Mouse (Mus musculus) naive thymus-derived CD4-positive, alpha-beta T cell, adult 2 months (primary cell): ENCODE measurements around the gene Banp.

Source experiments
- DNase-seq: peaks from one replicate; pipeline ENCODE4 v3.0.0-alpha.2; 2011; ENCODE audit warnings: low read depth

The Banp gene

GRCm38 (mm10) chr8:121980792-121981519 is 31.4 kb downstream of the Banp start:
- DNase-seq: no peak

DNA sequence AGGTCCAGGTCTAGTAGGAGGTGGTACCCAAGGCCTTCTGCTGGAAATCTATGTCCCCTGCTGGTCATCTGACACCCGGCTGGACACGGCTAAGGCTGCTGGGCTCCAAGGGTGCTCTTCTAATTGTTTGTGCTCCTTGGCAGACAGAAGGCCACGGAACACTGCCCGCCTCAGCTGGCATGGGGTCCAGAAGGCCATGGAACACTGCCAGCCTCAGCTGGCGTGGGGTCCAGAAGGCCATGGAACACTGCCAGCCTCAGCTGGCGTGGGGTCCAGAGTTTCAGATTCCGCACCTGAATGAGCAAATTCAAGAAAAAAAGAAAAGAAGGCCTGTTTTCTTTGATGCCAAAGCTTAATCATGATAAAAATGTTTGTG is 32.0 kb downstream of the Banp start:
- DNase-seq: no peak

DNA sequence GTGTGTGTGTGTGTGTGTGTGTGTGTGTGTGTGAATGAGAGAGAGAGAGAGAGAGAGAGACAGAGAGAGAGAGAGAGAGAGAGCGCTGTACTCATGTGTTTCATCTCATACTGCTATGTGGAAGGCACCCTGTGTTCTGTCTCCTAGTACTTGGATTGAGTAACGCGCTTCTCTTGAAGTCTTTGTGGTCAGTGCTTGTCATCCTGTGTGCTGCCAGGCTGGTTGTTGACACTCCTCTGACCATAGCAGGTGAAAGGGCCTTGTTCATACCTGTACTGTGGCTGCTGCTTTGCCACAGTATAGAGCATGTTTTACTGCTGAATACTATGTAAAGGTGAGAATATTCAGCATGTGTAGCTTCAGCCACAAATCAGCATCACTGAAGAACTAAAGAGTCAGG is 36.1 kb downstream of the Banp start:
- DNase-seq: no peak

DNA sequence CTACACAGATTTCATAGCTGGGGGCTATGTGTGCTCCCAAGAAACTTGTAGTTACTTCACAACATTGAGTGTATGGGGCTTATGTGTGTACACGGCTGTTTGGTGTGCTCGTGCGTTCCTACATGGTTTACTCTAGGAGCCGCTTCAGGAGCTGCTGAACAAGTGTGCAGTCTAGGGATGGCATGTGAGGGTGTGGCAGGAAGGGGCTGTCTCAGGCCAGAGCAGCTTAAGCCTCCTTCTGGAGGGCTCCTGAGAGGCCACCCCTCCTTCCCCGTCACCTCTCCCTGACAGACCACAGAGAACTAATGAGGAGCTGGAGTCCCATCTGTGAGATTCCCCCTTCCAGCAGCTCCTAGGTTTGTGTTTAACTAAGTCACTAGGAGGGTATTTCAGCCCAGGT is 38.3 kb downstream of the Banp start:
- no peak for DNase-seq

DNA sequence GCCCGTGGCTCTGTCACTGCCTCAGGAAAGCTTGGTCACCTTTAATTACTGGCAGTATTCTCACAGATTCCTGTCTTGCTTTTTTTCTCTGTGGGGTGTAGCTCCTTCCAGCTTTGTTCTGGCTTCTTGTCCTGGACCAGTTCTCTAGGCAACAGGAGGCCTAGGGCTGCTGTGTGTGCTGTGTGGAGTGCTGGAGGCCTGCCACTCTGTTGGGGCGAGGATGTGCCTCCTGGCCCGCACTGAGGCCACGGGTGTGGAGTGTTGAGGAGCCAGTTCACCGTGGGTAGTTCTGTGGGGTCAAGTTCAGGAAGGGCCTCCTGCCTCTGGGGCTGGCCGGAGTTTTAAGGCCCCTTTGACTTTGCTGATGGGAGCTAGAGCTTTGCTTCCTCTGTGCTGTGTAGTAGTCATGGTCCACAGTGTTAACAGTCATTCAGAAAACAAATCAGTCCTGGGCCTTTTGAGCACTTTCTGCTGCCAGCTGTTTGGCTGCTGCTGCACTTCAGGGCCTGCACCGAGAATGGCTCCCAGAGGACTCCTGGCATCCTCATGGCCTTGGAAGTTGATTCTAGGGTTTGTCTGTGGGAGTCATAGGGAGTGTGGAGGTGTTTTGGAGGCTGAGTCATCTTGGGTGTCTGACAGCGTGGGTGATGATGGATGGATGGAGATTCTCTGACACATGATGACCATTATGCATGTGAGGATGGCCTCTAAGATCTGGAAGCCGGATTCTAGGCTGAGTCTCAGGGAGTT is 41.1 kb downstream of the Banp start:
- no peak for DNase-seq

GRCm38 (mm10) chr8:121991611-121992010 is 42.1 kb downstream of the Banp start:
- no peak for DNase-seq

DNA sequence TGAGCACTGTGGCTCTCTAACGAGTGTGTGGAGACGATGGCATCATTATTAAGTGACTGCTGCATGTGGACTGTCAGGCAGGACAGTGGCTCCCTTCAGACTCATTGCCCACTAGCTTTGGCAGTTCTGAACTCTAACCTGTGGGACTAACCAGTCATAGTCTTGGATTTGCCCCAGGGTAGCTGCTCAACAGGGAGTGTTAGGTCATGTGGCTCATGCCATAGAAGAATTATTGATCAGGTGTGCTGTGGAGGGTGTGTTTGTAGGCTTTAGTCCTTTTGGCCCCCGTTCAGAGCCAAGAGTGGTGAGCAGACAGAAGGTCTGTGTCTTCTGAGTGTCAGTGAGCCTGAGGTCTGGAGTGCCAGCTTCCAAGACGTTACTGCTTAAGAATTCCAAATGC is 43.4 kb downstream of the Banp start:
- DNase-seq: no peak

GRCm38 (mm10) chr8:121995112-121995511 is 45.6 kb downstream of the Banp start:
- no peak for DNase-seq

- DNase-seq: no peak
Observed at GRCm38 (mm10) chr8:121995895-121996294, 46.3 kb downstream of the Banp start.

GRCm38 (mm10) chr8:121998631-121999030 is 49.1 kb downstream of the Banp start:
- DNase-seq: no peak

DNA sequence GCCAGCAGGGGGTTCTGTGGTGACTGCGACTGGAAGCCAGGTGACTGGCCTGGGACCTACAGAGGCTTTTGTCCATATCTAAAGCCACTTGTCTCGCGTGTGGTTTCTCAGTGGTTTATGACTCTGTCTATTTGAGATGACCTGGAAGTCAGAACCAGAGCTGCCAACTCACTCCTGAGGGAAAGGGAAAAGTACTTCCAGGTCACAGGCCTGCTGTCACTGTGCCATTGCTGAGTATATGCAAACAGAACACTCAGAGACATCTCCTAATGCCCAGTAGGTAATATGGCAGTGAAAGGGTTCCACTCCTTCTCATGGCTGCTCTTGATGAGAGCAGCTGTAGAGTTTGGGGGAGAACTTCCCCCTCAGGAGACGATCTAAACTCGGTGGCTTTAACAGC is 49.7 kb downstream of the Banp start:
- DNase-seq: no peak

DNA sequence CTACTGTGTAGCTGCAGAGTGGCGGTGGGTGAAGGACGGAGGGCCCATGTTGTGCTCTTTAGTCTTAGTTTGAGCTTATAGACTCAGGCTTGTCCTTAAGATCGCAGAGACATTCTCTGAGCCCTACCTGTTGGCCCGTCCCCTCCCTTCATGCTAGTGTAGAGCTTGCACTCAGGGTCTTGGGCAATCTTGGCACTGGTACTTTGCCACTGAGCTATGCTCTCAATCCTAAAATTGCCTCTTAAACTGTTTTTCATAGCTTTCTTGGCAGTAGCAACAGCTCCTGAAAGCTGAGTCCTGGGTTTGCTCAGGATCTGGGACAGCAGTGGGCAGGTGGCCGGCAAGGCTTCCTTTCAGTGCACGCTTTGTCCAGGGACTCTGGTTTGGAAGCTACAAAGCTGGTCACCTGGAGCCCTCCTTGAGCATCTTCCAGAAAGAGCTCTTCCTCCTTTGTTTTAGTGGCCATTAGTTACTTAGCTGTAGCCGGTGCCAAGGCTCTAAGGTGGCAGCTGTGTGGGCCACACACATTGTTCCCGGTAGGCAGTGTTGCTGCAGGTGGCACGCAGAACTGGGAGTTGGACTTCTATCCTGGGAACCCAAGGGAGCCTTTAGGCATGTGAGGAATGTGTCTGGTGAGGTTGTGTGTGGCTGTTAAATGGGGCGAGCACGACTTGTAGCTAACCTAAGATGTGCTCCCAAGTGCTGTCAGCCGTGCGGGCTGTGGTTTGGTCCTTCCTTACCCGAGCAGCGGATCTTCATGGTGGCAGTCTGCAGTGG is 52.0 kb downstream of the Banp start:
- DNase-seq: no peak

GRCm38 (mm10) chr8:122003646-122004045 is 54.1 kb downstream of the Banp start:
- no peak for DNase-seq

GRCm38 (mm10) chr8:122004131-122004530 is 54.6 kb downstream of the Banp start:
- DNase-seq: no peak

GRCm38 (mm10) chr8:122005422-122006204 is 56.1 kb downstream of the Banp start:
- no peak for DNase-seq

- no peak for DNase-seq
Observed at GRCm38 (mm10) chr8:122006688-122007484, 57.3 kb downstream of the Banp start.

DNA sequence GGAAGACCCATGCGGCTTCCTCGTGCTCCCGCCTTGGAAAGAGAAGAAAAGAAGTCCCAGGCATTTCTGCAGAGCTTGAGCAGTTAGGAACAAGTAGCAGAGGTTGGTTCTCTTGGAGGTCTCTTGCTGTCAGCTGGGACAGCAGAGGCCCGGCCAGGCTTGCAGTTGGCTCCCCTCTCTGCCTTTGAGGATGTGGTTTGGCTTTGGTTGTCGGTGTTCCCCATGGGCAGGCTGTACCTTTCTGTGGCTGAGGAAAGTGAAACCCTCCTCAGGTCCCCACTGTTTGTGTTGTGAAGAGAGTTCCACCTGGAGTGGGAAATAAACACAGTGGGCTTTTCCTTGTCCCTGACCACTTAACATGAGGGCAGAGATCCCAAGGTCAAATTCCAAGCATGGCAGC is 58.8 kb downstream of the Banp start:
- no peak for DNase-seq

DNA sequence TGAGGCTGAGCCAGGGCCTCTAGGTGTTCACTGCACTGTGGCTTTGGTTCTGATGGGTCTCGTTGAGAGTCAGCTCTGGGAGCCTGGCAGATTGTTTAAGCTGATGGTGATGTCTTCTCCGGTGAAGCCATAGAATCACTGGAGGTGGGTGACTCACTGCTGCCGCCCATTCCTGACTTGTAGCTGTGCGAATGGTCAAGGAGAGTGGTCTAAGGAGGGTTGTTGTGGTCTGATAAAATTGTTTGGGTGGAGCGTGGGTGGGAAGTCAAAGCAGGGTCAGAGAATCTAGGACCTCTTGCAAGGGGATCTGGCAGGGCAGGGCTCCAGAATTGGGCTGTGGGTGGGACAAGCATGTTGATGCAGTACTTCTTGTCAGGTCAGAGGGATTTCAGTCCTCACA is 61.1 kb downstream of the Banp start:
- DNase-seq: no peak

DNA sequence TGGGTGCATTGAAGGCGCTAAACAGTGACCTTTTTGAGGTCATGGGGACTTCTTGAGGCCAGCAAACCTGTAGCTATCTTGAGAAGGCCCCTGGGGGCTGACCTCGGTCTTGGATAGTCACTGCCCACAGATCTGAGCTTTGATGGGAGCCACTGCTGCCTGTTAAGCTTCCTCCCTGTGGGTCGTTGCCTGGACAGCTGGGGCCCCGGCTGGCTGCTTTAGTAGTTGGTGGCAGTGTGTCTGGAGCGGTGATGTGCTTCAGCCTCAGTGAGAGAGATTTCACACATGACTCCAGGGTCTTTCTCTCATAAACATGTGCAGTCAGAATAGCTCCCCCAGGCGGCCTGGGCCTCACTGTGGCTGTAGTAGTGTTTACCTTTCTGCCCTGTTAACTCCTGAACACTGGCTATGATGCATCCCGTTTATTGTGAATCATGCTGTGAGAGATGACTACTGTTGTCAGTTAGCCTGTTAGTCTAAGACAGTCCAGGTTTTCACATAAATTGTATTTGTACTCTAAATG is 61.6 kb downstream of the Banp start:
- no peak for DNase-seq

DNA sequence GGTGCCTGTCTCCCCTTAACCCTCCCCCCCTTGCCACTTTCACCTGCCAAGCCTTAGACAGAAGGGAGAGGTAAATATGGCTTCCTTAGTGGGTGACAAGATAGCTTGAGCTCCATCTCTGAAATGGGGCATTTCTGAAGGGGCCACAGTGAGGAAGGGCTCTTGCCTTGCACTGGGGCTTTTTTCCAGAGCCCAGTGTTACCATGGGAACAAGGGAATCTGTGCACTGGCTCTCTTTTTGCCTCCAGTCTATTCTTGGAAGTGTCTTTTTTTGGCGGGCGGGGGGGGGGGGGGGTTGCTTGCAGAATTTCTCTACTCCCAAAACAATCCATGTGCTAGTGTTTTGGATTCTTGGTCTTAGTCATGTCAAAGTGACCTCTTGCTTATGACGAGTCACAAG is 65.1 kb downstream of the Banp start:
- DNase-seq: no peak
